Mouse (Mus musculus): ENCODE measurements around the gene Car12. TPM values are rescaled to one million over a fixed set of nuclear protein-coding genes. Genes with fewer than 3 reads are reported as not detected.
"Not testable (repeated sequence)": the region's sequence is repeated elsewhere in the genome, so short reads cannot be mapped to it uniquely, and the experiment has no call there.

The Car12 gene
- total RNA-seq, 2 experiments from 2014 or later: 11.8 to 15.0 TPM

DNA sequence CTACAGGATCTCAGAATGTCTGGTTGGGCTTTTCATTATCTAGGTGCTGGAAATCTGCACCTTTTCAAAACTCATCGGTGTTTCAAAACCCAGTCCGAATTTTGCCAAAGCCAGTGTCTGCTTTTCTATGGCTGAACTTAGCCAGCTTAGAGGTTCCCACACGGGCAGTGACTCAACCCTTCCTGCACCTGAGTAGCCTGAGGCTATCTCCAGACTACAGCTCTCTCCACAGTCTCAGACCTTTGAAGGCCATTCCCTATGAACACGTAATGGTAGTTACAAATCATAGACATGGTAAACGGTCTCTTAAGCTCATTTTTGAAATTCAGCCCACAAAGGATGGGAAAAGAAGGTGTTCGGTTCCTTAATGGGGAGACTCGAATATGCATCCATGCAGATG, 26.0 kb downstream of the Car12 start:
- no peak for DNase-seq (ENCODE audit: low spot score in 2 of 2)
- intact Hi-C loops (cut with DNase I): no loop called here

DNA sequence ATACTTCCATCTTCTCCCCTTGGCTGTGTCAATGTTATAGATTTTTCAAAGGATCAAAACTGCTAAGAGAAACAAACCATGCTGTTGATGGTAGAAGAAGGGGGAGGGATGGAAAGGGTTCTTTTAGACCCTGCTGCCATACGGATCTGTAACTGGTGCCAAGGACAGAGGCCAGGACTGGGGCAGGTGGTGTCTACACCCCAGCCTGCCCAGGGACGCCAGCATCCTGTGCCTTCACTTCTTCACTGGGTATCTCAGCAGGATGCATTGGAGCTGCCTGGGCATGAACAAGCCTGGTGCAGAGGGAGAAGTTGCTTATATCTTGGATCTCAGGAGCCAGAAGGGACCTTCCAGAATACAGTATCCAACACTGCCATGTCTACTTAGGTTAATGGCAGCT, 31.0 kb downstream of the Car12 start:
- intact Hi-C loops (cut with DNase I): no loop called here
- no peak for DNase-seq (ENCODE audit: low spot score in 2 of 2)

DNA sequence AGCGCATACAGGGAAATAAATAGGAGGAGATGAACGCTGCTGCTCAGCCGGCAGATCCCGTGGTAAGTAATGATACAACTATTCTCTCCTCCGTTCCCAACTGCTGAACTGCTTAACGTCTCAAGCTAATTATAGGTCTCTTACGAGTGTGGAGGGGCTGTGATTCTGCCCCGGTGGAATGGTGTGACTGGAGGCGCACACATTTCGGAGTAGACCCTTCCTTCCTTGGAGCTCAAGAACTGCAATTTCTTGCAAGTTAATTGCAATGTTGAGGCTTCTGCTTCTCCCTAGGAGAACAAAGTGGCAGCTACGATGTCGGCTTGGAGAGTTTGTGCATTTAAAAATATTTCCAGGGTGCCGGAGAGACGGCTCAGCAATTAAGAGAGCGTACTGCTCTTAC, 34.9 kb downstream of the Car12 start:
- intact Hi-C loops (cut with DNase I): no loop called here
- peak; percentile 20 to 25 for DNase-seq (ENCODE audit: low spot score in 2 of 2)

DNA sequence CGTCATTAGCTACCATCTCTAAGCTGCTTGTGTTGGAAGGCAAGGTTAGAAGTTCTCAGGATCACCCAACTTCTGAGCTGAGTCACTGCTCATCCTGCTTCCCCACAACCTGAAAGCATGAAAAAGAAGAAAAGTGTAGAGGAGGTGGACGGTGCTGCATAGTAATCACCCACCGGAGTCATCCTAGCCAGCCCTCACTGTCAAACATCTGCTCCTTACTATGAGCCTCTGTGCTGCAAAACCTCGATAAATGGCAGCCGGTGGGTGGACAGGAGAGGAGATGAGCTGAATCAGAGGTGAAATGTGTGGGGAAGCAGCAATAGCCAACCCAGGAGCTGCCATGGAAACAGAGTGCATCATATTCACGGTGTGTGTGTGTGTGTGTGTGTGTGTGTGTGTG, 39.4 kb downstream of the Car12 start:
- intact Hi-C loops (cut with DNase I): no loop called here
- peak; percentile 44 to 73 for DNase-seq (ENCODE audit: low spot score in 2 of 2)

DNA sequence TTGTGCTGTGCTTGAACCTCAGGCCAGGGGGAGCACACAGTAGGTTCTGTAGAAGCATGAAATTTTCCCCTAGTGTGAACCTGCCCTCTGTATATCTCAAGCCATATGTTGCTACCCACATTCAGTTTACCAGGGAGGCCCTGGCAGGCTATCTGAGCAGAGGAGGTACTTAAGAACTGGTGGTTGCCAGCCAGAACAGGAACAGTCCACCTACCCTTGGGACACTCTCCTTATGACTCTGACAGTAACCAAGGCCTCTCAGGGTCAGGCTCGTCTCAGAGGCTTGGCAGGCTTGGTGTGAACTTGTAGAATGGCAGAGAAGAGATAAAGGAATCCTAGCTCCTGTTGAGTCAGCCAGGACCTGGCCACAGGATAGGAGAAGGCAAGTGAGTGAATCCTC, 47.5 kb downstream of the Car12 start:
- no peak for DNase-seq (ENCODE audit: low spot score in 2 of 2)
- intact Hi-C loops (cut with DNase I): no loop called here

DNA sequence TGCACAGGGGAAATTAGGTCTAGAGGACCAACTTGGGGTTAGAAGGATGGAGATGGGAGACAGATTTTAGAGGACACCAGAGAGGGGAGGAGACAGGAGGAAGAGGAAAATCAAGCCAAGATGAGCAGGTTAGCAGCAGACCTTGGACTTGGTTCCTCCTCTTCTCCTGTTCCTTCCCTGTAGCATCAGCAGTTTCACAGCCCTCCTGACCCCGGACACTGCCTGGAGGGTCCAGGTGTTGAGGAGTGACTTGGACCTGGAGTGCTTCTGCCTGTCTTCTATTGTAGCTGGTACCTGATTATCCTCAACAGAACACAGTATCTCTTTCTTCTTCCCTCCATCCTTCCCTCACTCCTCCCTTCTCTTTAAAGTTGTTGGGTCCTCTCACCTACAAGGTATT, 55.2 kb downstream of the Car12 start:
- intact Hi-C loops (cut with DNase I): no loop called here
- no peak for DNase-seq (ENCODE audit: low spot score in 2 of 2)

DNA sequence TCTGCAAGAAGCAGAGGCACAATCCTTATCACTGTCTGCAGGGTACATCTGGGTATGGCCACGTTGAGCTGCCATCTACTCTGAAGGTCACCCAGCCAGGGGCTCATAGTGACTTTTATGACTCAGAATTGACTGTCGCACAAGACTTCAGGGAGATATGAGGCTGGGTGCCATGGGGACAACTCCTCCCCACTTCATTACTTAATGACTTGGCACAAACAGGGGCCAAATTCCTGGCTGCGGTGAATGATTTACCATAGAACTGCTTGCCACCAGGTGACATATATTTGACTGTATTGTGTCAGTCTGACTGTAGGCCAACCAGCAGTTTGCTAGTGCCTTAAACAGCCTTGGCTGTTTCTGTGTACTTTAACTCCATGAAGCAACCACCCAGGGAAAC, 55.8 kb downstream of the Car12 start:
- intact Hi-C loops (cut with DNase I): no loop called here
- no peak for DNase-seq (ENCODE audit: low spot score in 2 of 2)

DNA sequence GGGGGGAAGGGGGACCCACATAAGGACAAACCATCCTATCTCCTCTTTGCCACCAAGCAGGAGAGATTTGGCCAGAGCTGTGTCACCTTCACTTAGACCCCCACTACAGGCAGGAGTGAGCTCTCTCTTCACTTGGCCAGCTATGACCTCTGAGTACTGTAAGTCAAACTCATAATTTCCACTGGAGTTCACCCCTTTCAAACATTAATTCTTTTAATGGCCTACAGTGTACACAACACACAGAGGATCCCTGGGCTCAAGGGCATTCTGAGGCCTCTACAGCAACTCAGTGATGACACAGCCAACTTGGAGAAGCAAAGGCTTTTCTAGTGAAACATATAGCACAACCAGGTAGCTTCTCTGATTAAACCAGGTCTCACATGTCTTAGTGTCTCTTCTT, 57.2 kb downstream of the Car12 start:
- DNase-seq (ENCODE audit: low spot score in 2 of 2): no peak

DNA sequence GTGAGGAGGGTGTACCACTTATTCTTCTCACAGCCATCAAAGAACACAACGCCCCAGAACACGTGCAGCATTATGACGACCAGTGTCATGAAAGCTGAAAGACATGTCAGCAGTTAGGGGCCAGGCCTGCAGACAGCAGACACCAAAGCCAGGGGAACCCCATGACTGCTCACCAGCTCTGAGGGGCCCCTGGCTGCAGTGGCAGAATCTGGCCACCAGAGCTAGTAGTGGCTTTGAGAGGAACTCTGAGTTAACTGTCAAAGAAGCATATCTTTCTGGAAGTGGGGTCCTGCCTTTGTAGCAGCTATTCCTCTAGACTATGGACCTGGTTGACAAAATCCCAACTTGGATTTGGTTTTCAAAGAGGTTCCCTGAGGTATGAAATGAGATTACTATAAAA, 71.1 kb downstream of the Car12 start:
- intact Hi-C loops (cut with DNase I); DNase-seq (ENCODE audit: low spot score in 2 of 2): not testable (repeated sequence)

More for the DNA sequence above, 57.2 kb downstream of the Car12 start:
- intact Hi-C loops (cut with DNase I): no loop called here

DNA sequence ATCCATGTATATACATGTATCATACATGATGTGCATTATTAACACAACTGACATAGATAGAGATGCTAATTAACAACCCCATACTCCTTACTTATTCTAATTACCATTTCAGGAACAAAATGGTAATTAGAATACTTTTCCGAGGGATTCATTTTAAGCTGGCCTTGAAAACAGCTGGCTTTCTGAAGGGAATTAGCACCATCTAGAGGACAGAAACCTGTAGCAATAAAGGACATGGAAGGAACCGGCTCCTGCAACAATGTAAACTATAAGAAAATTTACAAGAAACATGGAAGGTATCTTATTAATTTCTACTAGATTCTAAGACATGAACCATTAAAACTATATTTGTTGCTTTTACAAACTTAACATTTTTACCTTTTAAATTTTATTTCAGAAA, 74.3 kb downstream of the Car12 start:
- peak in 1 of 2 experiments; percentile 65 for DNase-seq (ENCODE audit: low spot score in 2 of 2)
- intact Hi-C loops (cut with DNase I): loop anchor here (5.0 kb wide), 2 partner anchors 81 to 141 kb away; no protein-coding TSS in a partner anchor

DNA sequence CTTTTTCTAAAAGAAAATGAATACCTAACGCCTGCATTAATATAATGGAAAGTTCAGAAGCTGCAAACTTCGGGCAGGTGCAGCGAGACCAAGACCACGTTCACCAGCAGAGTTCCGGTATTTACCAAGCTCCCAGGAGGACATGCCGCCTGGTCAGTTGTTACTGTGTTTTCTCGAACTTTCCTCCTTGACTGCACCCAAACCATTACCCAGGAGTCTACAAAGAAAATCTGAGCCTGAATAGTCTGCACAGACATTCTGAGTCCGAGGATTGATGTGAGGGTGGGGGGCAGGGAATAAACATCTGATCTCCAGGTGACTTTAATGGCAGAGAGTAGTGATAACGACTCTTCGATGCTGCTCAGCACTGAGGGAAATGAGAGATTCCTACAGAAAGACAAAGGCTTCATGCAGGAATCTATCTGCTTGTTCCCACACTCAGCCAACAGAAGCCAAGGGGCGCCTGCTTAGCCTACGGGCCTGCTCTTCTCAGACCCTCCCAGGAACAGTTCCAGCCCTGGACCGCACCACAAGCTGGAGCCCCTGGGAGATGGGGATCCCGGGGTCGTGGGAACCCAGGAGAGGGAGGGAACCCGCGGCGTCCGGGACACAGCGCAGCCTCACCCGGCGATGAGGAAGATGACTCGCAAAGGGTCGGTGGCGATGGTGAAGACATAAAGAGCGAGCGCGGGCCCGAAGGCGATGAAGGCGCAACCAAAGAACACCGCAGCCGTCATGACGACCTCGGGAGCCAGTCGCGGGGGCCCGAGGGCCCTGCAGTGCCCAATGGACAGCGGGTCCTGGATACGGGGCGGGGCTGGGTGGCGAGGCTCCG, 81.4 kb downstream of the Car12 start:
- intact Hi-C loops (cut with DNase I): loop anchor here (2.0 to 5.0 kb wide), 2 partner anchors 247 to 282 kb away; no protein-coding TSS in a partner anchor
- DNase-seq (ENCODE audit: low spot score in 2 of 2): peak in 1 of 2 experiments; percentile 16

DNA sequence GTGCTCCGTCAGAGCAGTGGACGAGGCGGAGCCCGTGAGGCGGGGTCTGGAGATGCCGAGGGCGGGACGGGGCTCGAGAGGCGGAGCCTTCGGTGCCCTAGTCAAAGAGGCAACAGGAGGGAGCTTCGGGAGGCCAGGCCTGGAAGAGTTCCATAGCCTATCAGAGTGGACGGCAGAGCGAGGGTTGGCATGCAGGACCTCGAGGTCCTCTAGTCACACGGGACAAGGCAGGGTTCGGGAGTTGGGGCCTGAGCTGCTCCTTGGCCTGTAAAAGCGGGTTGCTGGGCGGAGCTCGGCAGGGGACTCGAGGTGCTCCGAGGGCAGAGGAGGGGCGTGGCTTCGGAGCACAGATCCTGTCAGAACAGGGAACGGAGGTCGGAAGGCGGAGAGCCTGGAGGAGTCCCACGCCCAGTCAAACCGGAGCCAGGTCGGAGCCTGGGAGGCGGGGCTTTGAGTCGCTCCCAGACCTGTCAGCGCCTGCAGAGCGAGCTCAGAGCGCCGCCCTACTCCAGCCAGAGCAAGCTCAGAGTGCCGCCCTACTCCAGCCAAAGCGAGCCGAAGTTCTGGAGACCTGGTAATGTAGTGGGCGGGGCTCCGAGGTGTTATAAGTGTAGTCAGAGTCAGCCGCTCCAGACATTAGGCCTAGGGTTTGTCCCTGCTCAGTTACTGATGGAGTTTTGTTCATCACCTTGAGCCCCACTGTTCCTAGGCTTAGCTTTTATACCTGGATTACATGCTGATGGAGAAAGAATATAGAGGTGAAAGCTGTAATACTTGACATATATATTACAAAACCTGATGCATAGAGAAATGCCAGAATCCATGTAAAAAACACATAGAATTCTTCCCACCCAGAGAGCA, 82.2 kb downstream of the Car12 start, which contains the start of gene Aph1b:
Gene Aph1b, minus strand, starts transcription at position 27 of the 861 bp plus-strand sequence.
- DNase-seq (ENCODE audit: low spot score in 2 of 2): peak; percentile 92 to 97
- intact Hi-C loops (cut with DNase I): loop anchor here (2.0 to 5.0 kb wide), 2 partner anchors 247 to 283 kb away; no protein-coding TSS in a partner anchor

DNA sequence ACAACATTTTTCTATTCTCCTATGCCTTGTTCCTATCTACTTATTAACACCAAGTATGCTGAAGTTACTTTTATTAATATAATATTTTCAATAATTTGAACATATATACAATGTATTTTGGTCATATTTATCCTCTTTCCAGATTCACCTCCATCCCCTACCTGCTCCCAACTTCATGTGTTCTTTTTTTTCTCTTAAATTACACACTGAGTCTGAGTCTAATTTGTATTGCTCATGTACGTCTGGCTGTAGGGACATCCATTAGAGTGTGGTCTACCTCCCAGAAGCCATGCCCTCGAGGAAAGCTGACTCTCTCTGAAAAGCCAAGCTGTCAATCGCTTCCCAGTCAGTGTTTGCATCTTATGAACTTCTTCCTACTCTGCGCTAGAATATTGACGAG, 83.3 kb downstream of the Car12 start, which contains the start of gene Gm10647:
Gene Gm10647, plus strand, starts transcription at position 301 of the 400 bp plus-strand sequence.
- intact Hi-C loops (cut with DNase I): loop anchor here (5.0 kb wide), 1 partner anchor 246 kb away; no protein-coding TSS in a partner anchor
- no peak for DNase-seq (ENCODE audit: low spot score in 2 of 2)

DNA sequence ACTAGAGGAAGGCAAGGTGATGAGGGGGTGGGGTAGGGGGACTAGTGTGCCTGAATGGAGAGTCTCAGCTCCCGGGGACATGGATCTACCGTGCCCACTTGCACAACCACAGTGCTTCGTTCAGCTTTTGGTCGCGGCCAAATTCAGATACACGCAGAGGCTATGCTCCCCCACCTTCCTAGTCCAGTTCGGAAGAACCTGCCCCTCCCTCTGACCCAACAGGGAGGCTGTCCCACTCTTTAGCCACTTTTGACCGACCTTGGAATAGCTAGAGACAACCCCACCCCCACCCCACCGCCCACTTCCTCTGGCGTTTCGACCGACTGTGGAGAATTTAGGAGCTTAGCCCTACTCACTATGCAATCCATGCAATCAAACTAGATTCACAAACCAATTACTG, 88.5 kb downstream of the Car12 start:
- intact Hi-C loops (cut with DNase I): no loop called here

DNA sequence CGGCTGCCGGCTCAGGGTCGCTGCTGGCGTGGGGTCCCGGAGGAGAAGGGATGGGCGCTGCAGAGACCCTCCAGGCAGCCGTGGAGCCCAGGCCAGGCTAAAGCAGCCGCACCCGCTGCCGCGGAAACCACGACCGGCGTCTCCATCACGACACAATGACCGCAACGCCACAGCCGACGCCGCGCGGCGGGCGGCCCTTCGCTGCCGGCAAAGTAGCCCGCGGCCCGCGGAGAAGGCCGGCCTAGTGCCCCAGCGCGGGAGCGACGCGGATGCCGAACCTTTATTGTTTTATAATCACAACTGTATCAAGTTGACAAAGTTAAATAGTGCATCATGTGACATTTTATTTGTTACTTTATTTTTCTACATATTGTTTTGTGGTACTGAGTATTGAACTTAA, 92.5 kb downstream of the Car12 start:
- intact Hi-C loops (cut with DNase I): not testable (repeated sequence)

More for the DNA sequence above, 88.5 kb downstream of the Car12 start:
- DNase-seq (ENCODE audit: low spot score in 2 of 2): no peak

DNA sequence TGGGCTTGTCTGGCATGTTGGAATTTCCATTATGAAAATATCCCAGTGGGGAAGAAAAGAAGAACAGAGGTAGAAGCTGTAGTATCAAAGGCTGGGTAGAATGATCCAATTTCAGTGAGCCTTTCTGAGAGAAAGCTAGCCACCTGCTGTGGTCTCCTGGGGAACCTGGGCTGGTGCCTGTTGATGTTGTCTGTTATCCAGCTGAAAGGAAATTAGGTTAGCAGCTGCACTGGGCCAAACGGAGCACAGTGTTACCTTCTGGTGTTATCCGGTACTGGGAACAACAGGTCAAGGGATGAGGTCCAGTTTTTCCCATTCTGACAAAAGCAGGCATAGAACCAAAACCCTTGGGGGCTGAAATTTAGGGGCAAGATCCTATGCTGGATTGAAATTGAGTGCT, 99.9 kb downstream of the Car12 start:
- DNase-seq (ENCODE audit: low spot score in 2 of 2): no peak
- intact Hi-C loops (cut with DNase I): no loop called here

More for the DNA sequence above, 92.5 kb downstream of the Car12 start:
- DNase-seq (ENCODE audit: low spot score in 2 of 2): not testable (repeated sequence)

Measured in left cerebral cortex, postnatal 25 days (tissue).